Mouse (Mus musculus) layer of hippocampus, postnatal 14 days (tissue): ENCODE results near the gene Epha3. TPM values are rescaled to one million over a fixed set of nuclear protein-coding genes. Genes with fewer than 3 reads are reported as not detected.

Experiments
- DNase-seq, 2 experiments: peaks; one replicate each; pipeline ENCODE4 v3.0.0; 2021 to 2022; ENCODE audit warnings: low spot score in 2 of 2, mixed read lengths in 1 of 2
- long read RNA-seq, 2 experiments: library from polyadenylated mRNA; stranded (forward); transcript quantifications; one replicate each; pipeline ENCODE4 v2.0.0; 2021
- total RNA-seq, 2 experiments: library from RNA; stranded (reverse); gene quantifications; 2 replicates each; pipeline ENCODE4 v1.2.3; 2021

Gene Epha3
- total RNA-seq: 10 to 100 TPM; 22.9 to 24.0 TPM
- long read RNA-seq, experiment 1, full-length matches to known transcripts: 7 of 10 reads
- long read RNA-seq, experiment 1, partial matches to known transcripts: 2 of 10 reads
- long read RNA-seq, experiment 1, other reads (novel, unspliced or antisense): 1 of 10 reads
- long read RNA-seq, experiment 2, full-length matches to known transcripts: 9 of 14 reads
- long read RNA-seq, experiment 2, partial matches to known transcripts: 4 of 14 reads
- long read RNA-seq, experiment 2, other reads (novel, unspliced or antisense): 1 of 14 reads

DNA sequence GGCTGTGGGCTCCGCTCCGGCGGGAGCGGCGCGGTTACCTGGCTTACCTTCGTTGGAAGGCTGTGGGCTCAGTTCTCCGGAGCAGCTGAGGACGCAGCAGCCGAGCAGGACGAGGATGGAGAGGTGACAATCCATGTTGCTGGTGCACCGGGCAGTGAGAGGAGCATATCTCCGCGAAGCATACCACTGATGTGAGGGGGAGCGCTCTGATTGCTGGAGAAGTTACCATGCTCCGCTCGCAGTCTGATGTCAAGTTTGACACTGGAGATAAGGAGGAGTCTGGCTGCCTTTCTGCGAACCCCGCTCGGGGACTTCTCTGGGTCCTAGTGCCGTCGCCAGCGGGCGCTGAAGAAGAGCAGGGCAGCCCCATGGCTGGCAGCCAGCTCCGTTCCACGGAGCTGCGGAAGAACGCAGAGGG lies at the start of gene Epha3:
TSS of gene Epha3 (minus strand) at position 263 of the 418 bp plus-strand sequence.
- peak; percentile 78 to 87 for DNase-seq

DNA sequence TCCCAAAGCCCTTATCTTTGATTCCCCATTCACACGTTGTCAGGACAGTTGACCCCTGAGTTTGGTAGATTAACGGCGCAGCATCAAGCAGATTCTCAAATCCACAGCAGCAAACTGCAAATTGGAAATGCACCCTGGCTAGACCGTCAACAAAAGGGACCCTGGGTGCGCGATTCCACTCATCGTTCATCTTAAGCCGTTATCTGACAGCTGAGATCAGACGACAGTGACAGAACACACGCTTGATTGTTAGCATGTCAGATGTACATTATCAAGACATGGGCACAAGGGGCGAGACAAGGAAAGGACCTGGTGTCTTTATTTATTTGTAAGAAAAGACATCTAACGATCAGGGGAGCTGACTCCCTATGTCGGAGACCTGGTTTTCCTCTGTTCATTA lies 39.5 kb upstream of the Epha3 start:
- no peak for DNase-seq

DNA sequence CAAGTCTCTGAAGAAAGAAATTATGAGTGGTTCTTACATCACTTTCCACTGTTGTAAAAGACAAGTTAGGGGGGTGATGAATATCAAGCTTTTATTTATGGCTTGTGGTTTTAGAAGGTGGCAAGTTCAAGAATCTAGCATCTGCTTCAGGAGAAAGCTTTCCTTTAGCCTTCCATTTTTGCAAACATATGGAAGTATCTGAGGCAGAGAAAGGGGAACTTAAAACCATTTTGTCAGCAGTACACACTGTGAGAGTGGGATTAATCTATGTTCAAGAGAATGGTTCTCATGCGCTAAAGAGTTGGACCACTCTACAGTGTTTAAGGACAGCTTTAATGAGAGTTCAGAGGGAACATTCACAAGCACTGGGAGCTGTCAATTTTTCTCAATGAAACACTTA lies 17.2 kb upstream of the Epha3 start:
- no peak for DNase-seq

- DNase-seq: peak in 1 of 2 experiments; percentile 24
Measured at GRCm38 (mm10) chr16:63872313-63872712, 8.3 kb upstream of the Epha3 start.

DNA sequence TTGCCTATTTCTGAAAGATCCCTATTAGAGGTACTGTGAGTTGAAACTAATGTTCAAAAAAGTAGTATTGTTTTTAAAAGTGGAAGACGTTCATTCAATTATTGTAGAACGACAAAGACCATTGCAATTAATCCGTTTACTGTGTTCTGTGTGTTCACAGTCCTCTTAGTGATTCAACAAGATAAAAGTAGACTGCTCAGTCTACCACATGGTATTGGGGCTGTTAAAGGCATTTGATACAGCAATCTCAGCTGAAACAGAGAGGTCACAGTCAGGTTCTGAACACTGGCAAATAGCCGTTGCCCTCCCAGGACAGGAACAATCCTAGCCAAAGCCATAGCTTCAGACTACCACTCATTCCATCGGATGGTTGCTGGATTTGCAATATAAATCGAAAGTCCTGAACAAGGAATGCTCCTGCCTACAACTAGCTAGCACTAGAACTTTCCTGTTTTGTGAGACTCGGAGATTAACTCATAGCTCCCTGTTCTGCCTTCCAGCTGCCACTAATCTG lies 545 bp upstream of the Epha3 start:
- DNase-seq: no peak

GRCm38 (mm10) chr16:63863181-63863580 lies 794 bp downstream of the Epha3 start:
- DNase-seq: peak in 1 of 2 experiments; percentile 35

DNA sequence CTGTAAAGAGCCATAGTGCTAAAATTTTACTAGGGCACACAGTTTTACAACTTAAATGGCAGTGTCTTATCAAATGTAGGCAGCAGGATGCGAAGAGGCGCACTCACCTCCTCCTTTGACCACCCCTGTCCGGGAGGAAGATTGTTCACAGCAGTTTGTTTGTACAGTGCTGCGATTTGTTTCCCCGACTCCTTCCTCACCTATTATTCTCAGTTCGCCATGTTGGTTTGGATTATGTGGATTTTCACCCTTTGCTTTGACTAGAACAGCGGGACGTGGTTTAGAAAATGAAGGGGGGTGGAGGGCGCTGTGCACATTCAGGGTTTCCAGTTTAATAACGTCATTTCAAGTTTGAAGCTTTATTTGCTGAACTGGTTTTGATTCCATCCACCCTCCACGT lies 6.4 kb downstream of the Epha3 start:
- DNase-seq: peak in 1 of 2 experiments; percentile 36

DNA sequence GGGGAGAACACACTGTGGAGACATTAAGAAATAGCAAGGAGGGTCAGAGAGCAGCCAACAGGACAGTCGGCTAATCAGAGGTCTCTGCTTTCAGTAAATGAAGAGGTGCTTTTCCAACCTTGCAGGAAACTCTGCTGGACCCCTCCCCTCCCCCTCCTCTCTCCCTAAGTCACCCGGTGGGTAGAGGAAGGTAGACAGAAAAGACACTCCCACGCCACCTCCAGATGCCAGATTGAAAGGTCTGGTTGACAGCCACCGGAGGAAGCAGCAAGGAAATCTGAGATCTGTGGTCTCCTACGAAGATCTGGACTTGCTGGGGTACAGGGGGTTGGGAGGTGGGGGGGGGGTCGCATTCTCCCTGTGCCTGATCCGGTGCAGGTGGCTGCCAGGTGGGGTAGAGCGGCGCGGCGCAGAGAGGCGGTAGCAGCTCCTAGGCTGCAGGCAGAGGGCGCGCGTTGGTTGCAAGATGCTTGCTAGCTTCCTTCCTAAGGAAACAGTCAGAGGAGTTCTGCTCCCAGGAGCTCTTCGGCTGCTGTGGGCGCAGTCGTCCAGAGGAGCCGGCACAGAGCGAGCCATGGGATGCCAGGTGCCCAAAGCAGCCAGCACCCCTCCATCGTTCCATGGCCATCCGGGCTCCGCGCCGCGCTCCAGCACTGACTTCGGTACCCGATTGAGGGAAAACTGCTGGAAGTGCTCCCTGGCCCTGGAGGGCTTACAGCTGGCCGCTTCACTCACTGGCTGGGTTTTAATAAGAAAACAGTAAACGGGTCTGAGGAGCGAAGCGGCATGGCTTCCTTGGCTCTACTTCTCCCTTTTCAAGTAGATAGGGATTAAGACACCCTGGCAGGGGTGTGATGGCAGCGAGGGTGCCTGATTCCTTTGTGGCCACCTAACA lies 7.1 kb downstream of the Epha3 start:
- DNase-seq: peak; percentile 76 to 78

- DNase-seq: no peak
Measured at GRCm38 (mm10) chr16:63850297-63850696, 13.7 kb downstream of the Epha3 start.

DNA sequence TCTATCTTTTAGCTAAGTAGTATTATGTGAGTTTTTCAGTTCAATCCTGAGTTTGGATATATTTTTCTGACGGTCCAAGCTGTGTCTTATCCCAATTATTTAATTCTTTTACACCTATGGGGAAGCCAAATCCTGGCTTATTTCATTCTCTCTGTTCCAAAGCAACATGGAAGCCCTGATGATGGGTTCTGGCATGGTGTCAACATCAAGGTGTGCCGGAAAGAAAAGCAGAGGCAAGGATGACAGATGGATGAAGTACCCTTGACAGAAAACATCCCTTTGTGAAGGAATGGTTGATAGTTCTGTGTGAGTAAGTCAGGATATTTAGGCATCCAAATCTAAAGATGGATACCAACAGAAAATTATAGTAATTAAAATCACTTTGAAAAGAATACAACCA lies 21.1 kb downstream of the Epha3 start:
- DNase-seq: no peak

DNA sequence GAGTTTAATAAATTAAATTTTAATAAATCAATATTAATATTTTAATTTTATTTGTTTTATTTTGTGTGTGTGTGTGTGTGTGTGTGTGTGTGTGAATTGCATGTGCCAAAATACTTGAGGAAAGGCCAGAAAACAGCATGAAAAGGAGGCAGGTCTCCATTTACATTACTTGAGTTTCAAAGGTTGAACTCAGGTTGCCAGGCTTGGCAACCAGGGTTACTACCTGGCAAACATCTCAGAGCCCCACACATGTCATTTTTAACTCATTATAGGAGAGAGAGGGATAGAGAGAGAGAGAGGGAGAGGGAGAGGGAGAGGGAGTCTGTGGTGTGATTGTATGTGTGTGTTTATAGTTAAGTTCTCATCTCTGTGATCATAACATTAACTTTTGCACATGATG lies 26.5 kb downstream of the Epha3 start:
- no peak for DNase-seq

DNA sequence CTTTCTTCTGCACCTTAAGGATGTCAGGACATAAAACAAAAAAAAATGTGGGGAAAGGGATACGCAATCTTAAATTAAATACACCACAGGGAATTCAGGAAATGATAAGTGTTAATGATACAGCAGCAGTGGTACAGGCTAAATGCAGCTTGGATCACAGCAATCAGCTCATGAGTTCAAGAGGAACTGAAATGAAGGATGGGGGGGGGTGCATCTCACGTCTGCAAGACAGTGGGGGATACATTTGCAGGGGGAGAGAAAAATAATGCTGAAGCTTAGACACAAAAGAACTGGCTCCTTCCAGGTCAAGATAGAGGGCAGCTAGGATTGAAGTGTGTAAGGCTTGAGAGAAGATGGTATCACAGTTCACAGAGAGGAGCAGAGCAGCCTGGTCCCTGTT lies 42.8 kb downstream of the Epha3 start:
- DNase-seq: no peak

DNA sequence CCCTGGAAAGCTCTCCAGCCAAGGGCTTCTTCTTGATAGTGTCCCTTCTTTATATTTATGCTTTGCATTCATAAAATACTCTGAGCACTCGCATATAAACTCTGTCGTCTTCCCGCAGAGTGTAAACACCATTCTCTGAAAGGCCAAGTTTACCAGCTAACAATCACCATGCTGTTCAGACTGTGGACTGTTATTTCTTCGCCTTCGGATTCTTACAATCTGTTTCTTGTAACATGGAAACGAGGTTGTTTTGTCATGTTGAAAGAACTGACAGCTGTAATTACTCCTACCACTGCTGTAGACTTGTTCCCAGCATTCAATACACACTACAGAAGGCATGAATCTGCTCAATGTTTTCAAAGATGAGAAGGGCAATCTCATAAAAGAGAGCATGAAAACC lies 46.4 kb downstream of the Epha3 start:
- DNase-seq: peak in 1 of 2 experiments; percentile 72

- peak in 1 of 2 experiments; percentile 19 for DNase-seq
Measured at GRCm38 (mm10) chr16:63816672-63817071, 47.3 kb downstream of the Epha3 start.

- no peak for DNase-seq
Measured at GRCm38 (mm10) chr16:63809871-63810270, 54.1 kb downstream of the Epha3 start.

GRCm38 (mm10) chr16:63808991-63809390 lies 55.0 kb downstream of the Epha3 start:
- no peak for DNase-seq

GRCm38 (mm10) chr16:63806437-63807129 lies 57.4 kb downstream of the Epha3 start:
- no peak for DNase-seq

DNA sequence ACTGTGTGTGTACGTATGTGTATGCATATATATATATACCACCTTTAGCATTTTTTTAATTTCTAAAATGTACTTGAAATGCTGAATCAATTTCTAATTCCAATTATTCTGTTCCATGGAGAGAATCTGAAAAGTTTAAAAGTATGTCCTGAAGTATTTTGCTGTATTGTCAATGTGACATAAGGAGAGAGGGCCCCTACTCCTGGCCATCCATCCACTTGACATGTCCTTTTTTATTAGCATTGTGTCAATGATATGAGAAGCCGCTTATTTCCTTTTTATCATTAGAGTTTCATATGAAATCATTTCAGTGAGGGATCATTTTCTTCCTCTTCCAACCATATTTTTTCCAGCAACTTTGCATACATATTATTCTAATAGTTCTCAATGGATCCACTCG lies 58.0 kb downstream of the Epha3 start:
- DNase-seq: no peak

- DNase-seq: no peak
Measured at GRCm38 (mm10) chr16:63801436-63801835, 62.5 kb downstream of the Epha3 start.

GRCm38 (mm10) chr16:63798341-63798740 lies 65.6 kb downstream of the Epha3 start:
- DNase-seq: no peak

DNA sequence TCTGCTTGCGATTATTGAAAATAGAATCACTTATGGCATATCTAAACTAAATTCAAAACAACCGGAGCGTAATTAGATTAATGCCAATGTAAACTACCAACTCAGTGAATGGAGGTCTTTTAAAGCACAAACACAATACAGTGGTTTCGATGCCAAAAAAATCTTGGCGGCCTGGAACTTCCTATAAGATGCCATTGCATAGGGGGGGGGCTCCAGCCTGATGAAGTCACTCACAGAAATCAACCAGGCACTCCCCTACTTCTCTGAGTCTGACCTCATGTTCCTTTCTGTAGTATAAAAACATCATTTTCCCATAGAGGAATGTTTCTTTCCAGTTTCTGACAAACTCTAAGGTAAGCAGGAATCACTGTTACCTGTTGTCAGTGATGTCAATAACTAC lies 69.7 kb downstream of the Epha3 start:
- no peak for DNase-seq
